Mouse (Mus musculus): ENCODE results near the gene P4ha1. TPM values are rescaled to one million over a fixed set of nuclear protein-coding genes. Genes with fewer than 3 reads are reported as not detected.

P4ha1 gene
- polyA plus RNA-seq, 1 experiment: 18.8 TPM

GRCm38 (mm10) chr10:59346560-59346959 lies 23.5 kb downstream of the P4ha1 start:
- Histone ChIP-seq H3K27me3 (ENCODE audit: control insufficient read depth, insufficient read depth, low read length) (no peaks in the 10 kb centered on the region), H3K4me1 (ENCODE audit: control insufficient read depth, insufficient read depth, low read length) (no peaks in the 10 kb centered on the region; the same call in 1 of the 2 replicates)
- 95% methylated on average over 2 of the region's 2 CpGs for WGBS

GRCm38 (mm10) chr10:59348200-59348599 lies 25.1 kb downstream of the P4ha1 start:
- TF ChIP-seq POLR2A (IDR thresholded peaks at IDR 0.05; ENCODE audit: borderline replicate concordance, insufficient read depth, low read length) (no peak), CTCF (IDR thresholded peaks at IDR 0.05; ENCODE audit: borderline replicate concordance, insufficient read depth, low read depth, low read length) (no peak)
- 96% methylated on average over 9 of the region's 9 CpGs for WGBS
- no peak overlapping the region for H3K4me3 ChIP-seq (replicated peaks; ENCODE audit: insufficient read depth, low read depth, low read length)
- H3K4me1 ChIP-seq (ENCODE audit: control insufficient read depth, insufficient read depth, low read length): no peaks in the 10 kb centered on the region; the same call in 1 of the 2 replicates
- H3K27ac ChIP-seq (ENCODE audit: insufficient read depth, low read length): no peak overlapping the region
- no peaks in the 10 kb centered on the region for H3K27me3 ChIP-seq (ENCODE audit: control insufficient read depth, insufficient read depth, low read length)
- no peak for DNase-seq

More at GRCm38 (mm10) chr10:59346560-59346959, 23.5 kb downstream of the P4ha1 start:
- TF ChIP-seq CTCF (IDR thresholded peaks at IDR 0.05; ENCODE audit: borderline replicate concordance, insufficient read depth, low read depth, low read length) (no peak), POLR2A (IDR thresholded peaks at IDR 0.05; ENCODE audit: borderline replicate concordance, insufficient read depth, low read length) (no peak)
- DNase-seq: no peak
- Histone ChIP-seq H3K4me3 (replicated peaks; ENCODE audit: insufficient read depth, low read depth, low read length) (no peak overlapping the region), H3K27ac (ENCODE audit: insufficient read depth, low read length) (no peak overlapping the region)

- 97% methylated on average over 2 of the region's 2 CpGs for WGBS
- DNase-seq: no peak
- Histone ChIP-seq H3K4me3 (replicated peaks; ENCODE audit: insufficient read depth, low read depth, low read length) (no peak overlapping the region), H3K27me3 (ENCODE audit: control insufficient read depth, insufficient read depth, low read length) (no peaks in the 10 kb centered on the region), H3K27ac (ENCODE audit: insufficient read depth, low read length) (no peak overlapping the region), H3K4me1 (ENCODE audit: control insufficient read depth, insufficient read depth, low read length) (no peaks in the 10 kb centered on the region; the same call in 1 of the 2 replicates)
- TF ChIP-seq POLR2A (IDR thresholded peaks at IDR 0.05; ENCODE audit: borderline replicate concordance, insufficient read depth, low read length) (no peak), CTCF (IDR thresholded peaks at IDR 0.05; ENCODE audit: borderline replicate concordance, insufficient read depth, low read depth, low read length) (no peak)
Measured at GRCm38 (mm10) chr10:59349536-59349935, 26.4 kb downstream of the P4ha1 start.

- TF ChIP-seq POLR2A (IDR thresholded peaks at IDR 0.05; ENCODE audit: borderline replicate concordance, insufficient read depth, low read length): no peak
- 0 out of 2 replicates have a peak, but pooled peaks have one; percentile 10 for TF ChIP-seq CTCF (IDR thresholded peaks at IDR 0.05; ENCODE audit: borderline replicate concordance, insufficient read depth, low read depth, low read length)
- WGBS: 27% methylated on average over 1 of the region's 1 CpGs
- Histone ChIP-seq H3K4me1 (ENCODE audit: control insufficient read depth, insufficient read depth, low read length) (no peaks in the 10 kb centered on the region; the same call in 1 of the 2 replicates), H3K27ac (ENCODE audit: insufficient read depth, low read length) (no peak overlapping the region), H3K4me3 (replicated peaks; ENCODE audit: insufficient read depth, low read depth, low read length) (no peak overlapping the region), H3K27me3 (ENCODE audit: control insufficient read depth, insufficient read depth, low read length) (no peaks in the 10 kb centered on the region)
- no peak for DNase-seq
Measured at GRCm38 (mm10) chr10:59353065-59353464, 30.0 kb downstream of the P4ha1 start.

- TF ChIP-seq POLR2A (IDR thresholded peaks at IDR 0.05; ENCODE audit: borderline replicate concordance, insufficient read depth, low read length): no peak
- no peak for TF ChIP-seq CTCF (IDR thresholded peaks at IDR 0.05; ENCODE audit: borderline replicate concordance, insufficient read depth, low read depth, low read length)
- WGBS: 92% methylated on average over 12 of the region's 12 CpGs
- no peak overlapping the region for H3K4me3 ChIP-seq (replicated peaks; ENCODE audit: insufficient read depth, low read depth, low read length)
- H3K27ac ChIP-seq (ENCODE audit: insufficient read depth, low read length): no peak overlapping the region
- H3K27me3 ChIP-seq (ENCODE audit: control insufficient read depth, insufficient read depth, low read length): no peaks in the 10 kb centered on the region
- DNase-seq: no peak
- no peaks in the 10 kb centered on the region; the same call in 1 of the 2 replicates for H3K4me1 ChIP-seq (ENCODE audit: control insufficient read depth, insufficient read depth, low read length)
Measured at GRCm38 (mm10) chr10:59354120-59354519, 31.0 kb downstream of the P4ha1 start.

GRCm38 (mm10) chr10:59355020-59355419 lies 31.9 kb downstream of the P4ha1 start:
- no peak overlapping the region for H3K27ac ChIP-seq (ENCODE audit: insufficient read depth, low read length)
- TF ChIP-seq CTCF (IDR thresholded peaks at IDR 0.05; ENCODE audit: borderline replicate concordance, insufficient read depth, low read depth, low read length) (no peak), POLR2A (IDR thresholded peaks at IDR 0.05; ENCODE audit: borderline replicate concordance, insufficient read depth, low read length) (no peak)
- no peaks in the 10 kb centered on the region for H3K4me1 ChIP-seq (ENCODE audit: control insufficient read depth, insufficient read depth, low read length)
- DNase-seq: no peak
- H3K27me3 ChIP-seq (ENCODE audit: control insufficient read depth, insufficient read depth, low read length): no peaks in the 10 kb centered on the region
- H3K4me3 ChIP-seq (replicated peaks; ENCODE audit: insufficient read depth, low read depth, low read length): no peak overlapping the region
- WGBS: 87% methylated on average over 8 of the region's 8 CpGs

- H3K4me1 ChIP-seq (ENCODE audit: control insufficient read depth, insufficient read depth, low read length): no peaks in the 10 kb centered on the region
- TF ChIP-seq POLR2A (IDR thresholded peaks at IDR 0.05; ENCODE audit: borderline replicate concordance, insufficient read depth, low read length) (no peak), CTCF (IDR thresholded peaks at IDR 0.05; ENCODE audit: borderline replicate concordance, insufficient read depth, low read depth, low read length) (peak; percentile 52; the same call in 1 of the 2 replicates)
- no peaks in the 10 kb centered on the region for H3K27me3 ChIP-seq (ENCODE audit: control insufficient read depth, insufficient read depth, low read length)
- DNase-seq: peak in 1 of 2 experiments; percentile 15
- 72% methylated on average over 4 of the region's 4 CpGs for WGBS
- no peak overlapping the region for H3K27ac ChIP-seq (ENCODE audit: insufficient read depth, low read length)
- no peak overlapping the region for H3K4me3 ChIP-seq (replicated peaks; ENCODE audit: insufficient read depth, low read depth, low read length)
Measured at GRCm38 (mm10) chr10:59358744-59359143, 35.6 kb downstream of the P4ha1 start.

GRCm38 (mm10) chr10:59363208-59363607 lies 40.1 kb downstream of the P4ha1 start:
- H3K4me3 ChIP-seq (replicated peaks; ENCODE audit: insufficient read depth, low read depth, low read length): no peak overlapping the region
- TF ChIP-seq CTCF (IDR thresholded peaks at IDR 0.05; ENCODE audit: borderline replicate concordance, insufficient read depth, low read depth, low read length) (no peak), POLR2A (IDR thresholded peaks at IDR 0.05; ENCODE audit: borderline replicate concordance, insufficient read depth, low read length) (no peak)
- H3K4me1 ChIP-seq (ENCODE audit: control insufficient read depth, insufficient read depth, low read length): no peaks in the 10 kb centered on the region
- H3K27ac ChIP-seq (ENCODE audit: insufficient read depth, low read length): no peak overlapping the region
- no peaks in the 10 kb centered on the region for H3K27me3 ChIP-seq (ENCODE audit: control insufficient read depth, insufficient read depth, low read length)
- DNase-seq: no peak
- WGBS: 93% methylated on average over 2 of the region's 2 CpGs
